Mouse (Mus musculus) midbrain, postnatal 0 days (tissue): ENCODE data around the gene Pex11b. TPM values are rescaled to one million over a fixed set of nuclear protein-coding genes. Genes with fewer than 3 reads are reported as not detected.
"Not testable (repeated sequence)": the region's sequence is repeated elsewhere in the genome, so short reads cannot be mapped to it uniquely, and the experiment has no call there.

Source experiments
- ATAC-seq: fragments of 200-750 bp; cut with Nextera tagmentation; 2 replicates; pipeline ENCODE4 v1.8.0; 2017; ENCODE audit warnings: moderate number of reproducible peaks, mild to moderate bottlenecking, moderate TSS enrichment, moderate library complexity; ENCODE audit not compliant: low FRiP score
- DNase-seq: peaks from one replicate; pipeline ENCODE4 v3.0.0-alpha.2; 2015; ENCODE audit warnings: low spot score
- H3K27ac ChIP-seq: fragments of 300-500 bp; sonication (generic); 2 replicates; pipeline ENCODE4 v1.5.1; 2014; ENCODE audit warnings: low read depth, mild to moderate bottlenecking, low read length, mixed read lengths
- H3K27me3 ChIP-seq: fragments of 300-500 bp; sonication (generic); 2 replicates; pipeline ENCODE4 v1.6.1; 2014; ENCODE audit warnings: low read length, control low read depth, mixed read lengths; ENCODE audit not compliant: insufficient read depth
- H3K36me3 ChIP-seq: fragments of 300-500 bp; sonication (generic); 2 replicates; pipeline ENCODE4 v1.6.1; 2014; ENCODE audit warnings: low read length, control low read depth, mixed read lengths; ENCODE audit not compliant: insufficient read depth
- H3K4me1 ChIP-seq: fragments of 300-500 bp; sonication (generic); 2 replicates; pipeline ENCODE4 v1.6.1; 2014; ENCODE audit warnings: mild to moderate bottlenecking, control low read depth, antibody characterized with exemption, low read length, mixed read lengths; ENCODE audit not compliant: insufficient read depth
- H3K4me2 ChIP-seq: fragments of 300-500 bp; sonication (generic); 2 replicates; pipeline ENCODE4 v1.6.1; 2014; ENCODE audit warnings: low read depth, mild to moderate bottlenecking, low read length, mixed read lengths; ENCODE audit not compliant: poor library complexity, severe bottlenecking
- H3K4me3 ChIP-seq: fragments of 300-500 bp; sonication (generic); 2 replicates; pipeline ENCODE4 v1.5.1; 2014; ENCODE audit warnings: low read depth, mild to moderate bottlenecking, low read length, moderate library complexity
- H3K9ac ChIP-seq: fragments of 300-500 bp; sonication (generic); replicated peaks from 2 replicates; pipeline ENCODE4 v1.6.1; 2014; ENCODE audit warnings: mild to moderate bottlenecking, low read length, moderate library complexity, mixed read lengths; ENCODE audit not compliant: poor library complexity, severe bottlenecking
- H3K9me3 ChIP-seq: fragments of 300-500 bp; sonication (generic); 2 replicates; pipeline ENCODE4 v1.6.1; 2016; ENCODE audit warnings: low read length, control low read depth
- CTCF ChIP-seq: IDR thresholded peaks from 2 replicates; pipeline ENCODE4 v1.5.1; 2016; ENCODE audit warnings: antibody characterized with exemption, mild to moderate bottlenecking
- WGBS: fragments of 180-500 bp; shearing (Covaris S2); extraction: QIAGEN DNeasy Blood & Tissue Kit; methylation state at CpG from one replicate; pipeline ENCODE4 v1.1.7; 2014; 5-methylcytosine and 5-hydroxymethylcytosine counted together
- polyA plus RNA-seq: library from polyadenylated mRNA; unstranded; fragments of >200 nt; fragmentation: Nextera tagmentation; extraction: Ambion mirVana; gene quantifications from 2 replicates; pipeline ENCODE4 v1.2.1, GENCODE M21; 2015
- total RNA-seq: library from RNA; depleted of rRNA; stranded (reverse); fragments of >200 nt; gene quantifications from 2 replicates; pipeline ENCODE4 v1.2.3, GENCODE M21; 2014

Gene Pex11b
- total and polyA plus RNA-seq, 2 experiments from 2014 or later, result 52.3 to 75.9 TPM

DNA sequence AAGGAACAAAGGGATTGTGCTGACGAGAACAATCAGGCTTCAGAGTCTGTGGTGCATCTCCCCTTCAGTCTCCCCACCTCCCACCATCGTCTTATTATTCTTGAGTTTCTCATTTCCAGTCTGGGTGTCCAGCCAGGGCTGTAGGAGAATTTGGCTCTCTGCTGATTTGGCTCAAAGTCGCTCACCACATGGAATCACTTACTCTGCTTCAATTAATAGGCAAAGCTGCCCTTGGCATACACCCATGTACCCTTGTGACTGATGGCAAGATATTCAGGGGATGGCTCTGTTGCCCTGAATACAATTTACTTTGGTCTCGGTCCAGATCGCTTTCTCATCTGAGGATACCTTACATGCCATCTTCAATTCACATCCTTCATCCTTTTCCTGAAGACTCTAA, 31.9 kb upstream of the Pex11b start:
- H3K36me3 ChIP-seq, result no peaks in the 10 kb centered on the region
- no peaks in the 10 kb centered on the region for H3K27me3 ChIP-seq
- 22% methylated on average over 5 of the region's 5 CpGs for WGBS
- TF ChIP-seq CTCF, result no peak
- no peak overlapping the region for H3K27ac ChIP-seq
- H3K4me3 ChIP-seq, result peak overlapping the region; percentile 83; the same call in 1 of the 2 replicates
- peak overlapping the region; percentile 72 for H3K4me2 ChIP-seq
- peak overlapping the region; percentile 29; the same call in 1 of the 2 replicates for H3K9ac ChIP-seq
- peak; percentile 87 for DNase-seq
- ATAC-seq, result no peak
- H3K4me1 ChIP-seq, result peaks cover 12% of the 10 kb centered on the region; the same call in 1 of the 2 replicates
- no peaks in the 10 kb centered on the region for H3K9me3 ChIP-seq

- H3K4me2 ChIP-seq, H3K27me3 ChIP-seq, H3K9me3 ChIP-seq, ATAC-seq, H3K36me3 ChIP-seq, DNase-seq, H3K4me3 ChIP-seq, H3K27ac ChIP-seq, H3K9ac ChIP-seq: not testable (repeated sequence)
- H3K4me1 ChIP-seq, result peaks cover 12% of the 10 kb centered on the region; the same call in 1 of the 2 replicates
- 80% methylated on average over 4 of the region's 4 CpGs for WGBS
Observed at GRCm38 (mm10) chr3:96606007-96606406, 29.2 kb upstream of the Pex11b start.

DNA sequence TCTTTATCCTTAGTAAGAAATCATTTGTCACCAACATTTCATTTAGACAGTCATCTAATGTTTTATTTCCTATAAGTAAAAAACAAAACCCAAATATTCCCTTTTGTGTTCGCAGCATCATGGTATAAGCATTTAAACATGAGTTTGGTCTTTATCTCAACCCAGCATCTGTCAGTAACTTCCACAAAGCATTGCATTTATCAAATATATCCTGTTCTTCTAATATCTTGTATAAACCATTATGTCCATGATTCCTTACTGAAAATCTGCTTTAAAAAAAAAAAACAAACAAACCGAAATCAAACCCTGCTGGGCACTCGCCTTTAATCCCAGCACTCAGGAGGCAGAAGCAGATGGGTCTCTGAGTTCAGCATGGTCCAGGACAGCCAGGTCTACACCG, 28.6 kb upstream of the Pex11b start:
- Histone ChIP-seq H3K36me3 (no peaks in the 10 kb centered on the region), H3K4me3 (no peak overlapping the region), H3K27me3 (no peaks in the 10 kb centered on the region), H3K4me1 (peaks cover 12% of the 10 kb centered on the region; the same call in 1 of the 2 replicates), H3K4me2 (no peak overlapping the region), H3K27ac (no peak overlapping the region), H3K9ac (no peak overlapping the region), H3K9me3 (no peaks in the 10 kb centered on the region)
- no peak for TF ChIP-seq CTCF
- ATAC-seq, result no peak
- no peak for DNase-seq
- WGBS, result 88% methylated on average over 4 of the region's 4 CpGs

- TF ChIP-seq CTCF, result no peak
- Histone ChIP-seq H3K27ac (no peak overlapping the region), H3K9me3 (no peaks in the 10 kb centered on the region), H3K9ac (no peak overlapping the region), H3K4me2 (no peak overlapping the region), H3K27me3 (no peaks in the 10 kb centered on the region), H3K36me3 (peaks cover 18% of the 10 kb centered on the region), H3K4me3 (no peak overlapping the region), H3K4me1 (no peaks in the 10 kb centered on the region)
- 97% methylated on average over 3 of the region's 3 CpGs for WGBS
- no peak for ATAC-seq
- no peak for DNase-seq
Observed at GRCm38 (mm10) chr3:96617941-96618340, 17.2 kb upstream of the Pex11b start.

DNA sequence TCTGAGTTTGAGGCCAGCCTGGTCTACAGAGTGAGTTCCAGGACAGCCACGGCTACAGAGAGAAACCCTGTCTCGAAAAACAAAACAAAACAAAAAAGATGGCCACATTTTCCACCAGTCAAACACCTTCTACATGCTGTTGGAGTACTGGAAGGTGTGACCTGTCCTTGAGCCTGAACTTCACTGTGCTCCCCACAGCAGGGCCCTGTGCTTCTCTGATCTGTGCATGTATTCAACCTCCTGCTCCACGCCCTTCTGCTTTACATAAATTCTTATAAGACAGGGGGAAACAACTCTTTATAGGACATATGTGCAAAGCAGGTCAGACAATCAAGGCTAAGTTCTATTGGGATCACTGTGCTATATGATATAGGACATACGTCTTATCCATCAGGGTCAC, 12.0 kb upstream of the Pex11b start:
- no peak for TF ChIP-seq CTCF
- H3K36me3 ChIP-seq, result peaks cover 31% of the 10 kb centered on the region

DNA sequence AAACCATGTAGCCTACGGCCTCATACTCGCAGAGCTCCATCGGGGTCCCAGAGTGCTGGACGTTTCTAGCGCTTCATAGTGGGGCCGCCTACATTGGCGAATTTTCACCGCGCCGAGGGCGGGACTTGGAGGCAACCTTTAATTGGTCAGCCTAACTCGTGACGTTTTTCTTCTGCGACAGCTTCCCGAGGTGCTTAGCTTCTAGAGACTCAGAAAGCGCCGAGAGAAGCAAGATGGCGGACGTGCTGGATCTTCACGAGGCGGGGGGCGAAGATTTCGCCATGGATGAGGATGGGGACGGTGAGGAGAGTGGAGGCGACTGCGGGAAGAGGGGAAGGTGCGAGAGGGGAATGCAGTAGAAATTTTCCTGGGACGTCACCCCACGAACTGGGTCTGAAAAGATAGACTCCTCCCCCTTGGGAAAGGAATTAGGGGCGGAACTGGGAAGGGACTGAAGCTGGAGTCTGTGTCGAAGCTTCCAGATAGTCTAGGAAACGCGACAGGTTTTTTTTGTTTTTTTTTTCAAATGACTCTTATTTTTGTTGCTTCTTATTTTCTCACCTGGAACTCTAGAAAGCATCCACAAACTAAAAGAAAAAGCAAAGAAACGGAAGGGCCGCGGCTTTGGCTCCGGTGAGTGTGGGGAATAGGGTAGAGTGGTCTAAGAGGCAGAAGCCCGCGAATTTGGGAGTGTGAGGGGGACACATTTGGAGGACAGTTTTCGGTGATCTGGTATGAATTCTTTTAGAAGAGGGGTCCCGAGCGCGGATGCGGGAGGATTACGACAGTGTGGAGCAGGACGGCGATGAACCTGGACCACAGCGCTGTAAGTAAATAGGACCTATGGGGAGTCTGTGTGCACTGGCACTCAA, 5.2 kb upstream of the Pex11b start, which contains the start of gene Rbm8a:
Gene Rbm8a, plus strand, starts transcription at position 205 of the 872 bp plus-strand sequence.
- under 1% methylated on average over 47 of the region's 48 CpGs for WGBS
- TF ChIP-seq CTCF, result peak; percentile 2; the same call in 1 of the 2 replicates
- DNase-seq, result peak; percentile 100
- Histone ChIP-seq H3K4me1 (peaks cover 4% of the 10 kb centered on the region), H3K9me3 (no peaks in the 10 kb centered on the region), H3K4me3 (peak within 1 kb of the TSS; percentile 61), H3K27ac (peak within 1 kb of the TSS; percentile 47; the same call in 1 of the 2 replicates), H3K27me3 (no peaks in the 10 kb centered on the region), H3K36me3 (peaks cover under 1% of the 10 kb centered on the region), H3K9ac (peak within 1 kb of the TSS; percentile 71), H3K4me2 (peak within 1 kb of the TSS; percentile 77)
- peak; percentile 91 for ATAC-seq

More for the DNA sequence above, 12.0 kb upstream of the Pex11b start:
- H3K9ac ChIP-seq, result no peak overlapping the region
- H3K4me1 ChIP-seq, result no peaks in the 10 kb centered on the region
- DNase-seq (no peak), ATAC-seq (no peak)
- H3K9me3 ChIP-seq, result no peaks in the 10 kb centered on the region
- WGBS, result 90% methylated on average over 4 of the region's 4 CpGs
- no peak overlapping the region for H3K4me2 ChIP-seq
- H3K27me3 ChIP-seq, result no peaks in the 10 kb centered on the region
- H3K27ac ChIP-seq, result no peak overlapping the region
- no peak overlapping the region for H3K4me3 ChIP-seq
